Mouse (Mus musculus) heart, adult 9 months (tissue): Measurements from ENCODE around the gene Fignl2.

Experiments
- DNase-seq, 2 experiments: peaks; one replicate each; pipeline ENCODE4 v3.0.0; 2022; ENCODE audit warnings: low spot score in 2 of 2

Gene Fignl2

DNA sequence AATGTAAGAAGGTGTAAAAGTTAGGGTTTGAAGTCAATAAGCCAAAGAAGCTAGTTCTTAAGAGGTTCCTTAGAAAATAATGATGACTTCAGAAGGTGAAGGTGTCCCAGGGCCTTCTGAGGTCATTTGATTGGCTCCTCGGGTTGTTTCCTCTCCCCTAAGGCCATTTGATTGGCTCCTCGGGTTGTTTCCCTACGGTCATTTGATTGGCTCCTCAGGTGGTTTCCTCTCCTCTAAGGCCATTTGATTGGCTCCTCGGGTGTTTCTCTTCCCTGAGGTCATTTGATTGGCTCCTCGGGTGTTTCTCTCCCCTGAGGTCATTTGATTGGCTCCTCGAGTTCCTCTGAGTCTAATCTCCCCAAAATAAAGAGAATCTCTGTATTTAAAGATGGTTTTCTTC lies 67.0 kb downstream of the Fignl2 start:
- DNase-seq = no peak

DNA sequence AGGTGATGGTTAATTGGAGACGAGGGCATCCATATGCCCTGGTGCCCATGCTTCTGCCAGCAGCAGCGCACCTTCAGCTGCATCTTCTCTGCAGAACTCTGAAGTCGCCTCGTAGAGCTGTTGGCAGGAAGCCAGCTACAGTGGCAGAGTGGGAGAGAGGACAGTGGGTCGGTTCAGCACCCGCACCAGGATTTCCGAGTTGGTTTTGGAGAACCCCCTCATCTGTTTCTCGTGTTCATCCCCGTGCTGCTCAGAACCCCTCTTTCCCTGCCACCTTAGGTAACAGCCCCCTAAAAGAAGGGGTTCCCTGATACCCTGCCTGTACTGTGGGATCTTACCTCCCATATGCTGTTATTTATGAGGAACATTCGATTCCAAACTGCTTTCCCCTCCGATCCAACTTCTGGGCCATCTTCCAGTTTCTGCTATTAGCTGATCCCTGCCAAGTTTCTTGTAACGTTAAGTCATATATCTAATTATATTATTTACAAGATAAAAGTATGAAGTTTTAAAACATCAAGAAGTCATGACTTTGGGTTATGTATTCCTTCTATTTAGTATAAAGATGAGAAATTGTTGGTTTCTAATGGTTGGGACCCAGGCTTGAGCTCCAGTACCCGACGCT lies 69.9 kb downstream of the Fignl2 start:
- no peak for DNase-seq

DNA sequence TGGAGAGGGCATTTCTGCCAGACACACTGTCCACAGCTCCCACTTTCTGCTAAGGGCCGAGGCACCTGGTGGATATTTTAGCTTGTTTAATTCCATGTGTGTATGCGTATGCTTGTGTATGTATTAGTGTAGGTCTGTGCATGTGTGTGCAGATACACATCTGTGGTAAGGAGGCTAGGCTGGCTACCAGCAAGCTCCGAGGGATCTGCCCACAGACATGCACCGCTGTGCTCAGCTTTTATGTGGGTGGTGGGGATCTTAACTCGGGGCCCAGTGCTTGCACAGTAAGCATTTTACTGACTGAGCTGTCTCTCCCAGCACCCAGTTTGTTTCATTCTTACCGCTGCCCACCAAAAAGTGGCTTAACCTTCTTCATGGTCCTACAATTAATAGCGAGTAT lies 71.1 kb downstream of the Fignl2 start:
- DNase-seq = no peak

DNA sequence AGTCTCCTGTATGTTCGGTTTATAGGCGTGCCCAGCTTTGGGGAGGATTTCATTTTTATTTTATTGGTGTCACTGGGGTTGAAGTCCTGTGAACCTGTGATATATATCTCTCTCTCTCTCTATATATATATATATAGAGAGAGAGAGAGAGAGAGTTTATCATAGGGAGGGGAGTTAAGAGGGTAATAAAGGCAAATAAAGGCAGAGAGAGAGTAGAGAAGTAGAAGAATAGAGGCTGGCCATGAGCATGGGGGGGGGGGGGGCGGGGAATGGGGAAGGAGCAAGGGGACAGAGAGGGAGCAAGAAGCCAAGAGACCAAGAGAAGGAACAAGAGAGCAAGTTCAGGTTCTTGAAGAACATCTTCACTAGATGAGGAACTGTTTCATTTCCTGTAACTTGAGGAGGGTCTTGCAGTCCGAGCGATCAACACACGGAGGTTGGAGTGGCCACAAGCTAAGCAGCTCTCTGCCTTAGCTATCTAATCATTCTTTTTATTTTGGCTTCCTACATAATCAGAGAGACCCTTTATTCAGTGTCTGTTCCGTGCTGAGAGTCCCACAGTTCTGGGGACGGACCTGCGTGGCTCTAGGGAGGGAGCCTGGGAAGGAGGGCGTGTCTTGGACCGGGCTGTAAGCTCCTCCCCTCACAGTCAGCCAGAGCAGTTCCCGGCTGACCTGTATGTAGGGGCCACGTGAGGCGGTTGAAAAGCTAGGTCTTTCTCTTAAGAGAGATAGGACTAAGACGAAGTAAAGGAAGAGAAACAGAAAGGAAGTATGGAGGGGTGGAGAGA lies 71.9 kb downstream of the Fignl2 start:
- DNase-seq = peak; percentile 36 to 58

DNA sequence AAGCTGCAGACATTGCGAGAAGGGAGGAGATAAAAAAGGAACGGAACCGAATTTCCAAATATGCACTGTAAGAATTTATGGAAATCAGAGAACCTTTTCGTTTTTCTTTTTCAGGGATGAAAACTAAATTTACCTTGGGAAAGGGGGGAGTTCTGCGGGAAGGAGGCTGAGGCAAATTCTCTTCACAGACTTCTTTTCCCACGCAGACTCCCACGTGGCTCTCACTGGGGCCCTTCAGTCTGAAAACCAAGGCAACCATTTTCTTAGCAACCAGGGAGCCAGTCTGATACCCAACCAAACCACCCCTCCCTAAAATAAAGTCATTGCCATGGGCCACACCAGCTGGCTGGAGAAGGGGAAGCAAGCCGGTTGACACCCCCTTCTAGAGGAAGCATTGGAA lies 72.7 kb downstream of the Fignl2 start:
- no peak for DNase-seq

DNA sequence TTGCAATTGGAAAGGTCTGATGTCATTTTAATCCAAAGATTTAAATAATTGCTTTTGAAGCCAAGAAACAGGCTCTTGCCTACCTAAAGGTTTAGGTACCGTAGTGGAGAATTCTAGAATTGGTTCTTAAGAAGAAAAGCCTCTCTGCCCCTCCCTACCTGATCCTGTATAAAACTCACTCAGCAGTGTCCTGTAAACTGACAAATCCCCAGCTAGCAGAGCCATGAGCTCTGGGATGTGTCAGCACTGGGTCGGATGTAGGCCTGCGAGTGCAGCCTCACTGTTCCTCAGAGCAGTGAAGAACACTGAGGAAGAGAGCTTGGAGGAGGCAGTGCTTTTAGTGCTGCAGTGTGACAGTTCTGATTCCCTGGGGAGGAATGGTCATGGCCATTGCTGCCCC lies 73.8 kb downstream of the Fignl2 start:
- DNase-seq = no peak

DNA sequence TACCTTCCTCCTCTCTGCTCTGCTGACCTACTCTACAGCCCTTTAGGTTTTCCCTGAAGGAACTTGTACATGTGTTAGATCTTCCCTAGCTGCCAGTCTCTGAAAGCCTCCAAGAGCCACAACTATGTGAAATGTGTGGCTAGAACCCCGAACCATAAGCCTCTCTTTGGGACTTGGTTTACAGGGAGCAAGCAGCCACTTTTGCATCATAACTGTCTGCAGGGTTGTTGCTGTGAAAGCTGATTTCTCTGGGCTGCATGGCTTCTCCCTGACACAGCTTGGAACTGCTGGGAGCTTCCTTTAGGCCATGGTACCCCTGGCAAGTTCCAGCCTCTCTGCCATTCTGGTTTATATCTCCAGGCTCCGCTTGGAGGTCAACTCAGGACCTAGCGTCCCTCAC lies 75.9 kb downstream of the Fignl2 start:
- no peak for DNase-seq

DNA sequence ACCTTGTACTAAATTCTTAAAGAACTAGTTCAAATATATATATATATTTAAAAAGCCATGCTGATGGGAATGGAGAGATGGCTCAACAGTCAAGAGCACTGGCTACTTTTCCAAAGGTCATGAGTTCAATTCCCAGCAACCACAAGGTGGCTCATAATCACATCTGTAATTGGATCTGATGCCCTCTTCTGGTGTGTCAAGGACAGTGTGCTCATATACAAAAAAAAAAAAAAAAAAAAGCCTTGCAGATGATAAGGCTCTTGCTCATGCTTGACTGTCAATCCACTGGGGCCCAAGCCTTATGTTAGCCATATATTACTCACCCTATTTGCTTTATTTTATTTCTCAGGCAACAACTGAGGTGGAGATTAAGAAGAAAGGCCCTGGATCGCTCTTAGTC lies 76.7 kb downstream of the Fignl2 start:
- no peak for DNase-seq
